35 mouse cellular contexts compared by ENCODE assay signal in the genomic region with DNA sequence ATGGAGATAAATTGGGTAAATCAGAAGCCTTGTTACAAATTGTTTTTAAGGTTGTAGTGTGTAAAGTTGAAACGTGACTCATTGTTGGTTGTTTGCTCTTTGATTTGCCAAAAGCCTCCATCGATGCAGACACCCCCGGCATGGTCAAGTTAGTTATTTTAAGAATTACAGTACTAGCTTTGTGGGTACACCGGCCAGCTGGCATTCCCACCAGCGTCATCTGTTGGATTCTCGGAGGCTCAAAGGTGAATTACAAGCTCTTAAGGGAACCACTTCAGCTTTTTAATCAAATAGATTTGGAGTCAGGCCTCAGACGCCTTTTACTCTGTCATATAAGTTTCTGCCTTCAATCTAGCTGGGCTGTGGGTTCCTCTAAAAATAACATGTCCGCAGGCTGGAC. TPM values are rescaled to one million over a fixed set of nuclear protein-coding genes. Genes with fewer than 3 reads are reported as not detected.
DNase-seq lines count a peak whose midpoint lies in the region; ATAC-seq and TF ChIP-seq lines count a peak whose summit lies in the region.
"Had no signal": no experiment of that assay in that cellular context is flagged by ENCODE, and none has a peak within 500 bp of the region (broad histone marks: within the 10 kb centered on the region; RNA-seq: fewer than 3 reads in every experiment).

No protein-coding gene starts in this region.

- no peak overlapping the region for H3K9ac ChIP-seq in hindbrain, embryonic 14.5 days
- no peak overlapping the region for H3K9ac ChIP-seq in hindbrain, embryonic 11.5 days (ENCODE audit: low read depth, low read length)
- H3K9ac ChIP-seq in midbrain, postnatal 0 days (replicated peaks; ENCODE audit: low read length, poor library complexity, severe bottlenecking), result no peak overlapping the region
- H3K9ac ChIP-seq in midbrain, embryonic 14.5 days (replicated peaks; ENCODE audit: low read length), result no peak overlapping the region
- H3K9ac ChIP-seq in kidney, embryonic 16.5 days (replicated peaks; ENCODE audit: low read length), result no peak overlapping the region
- H3K9ac ChIP-seq: embryonic facial prominence, embryonic 13.5 days; forebrain, embryonic 15.5 days; heart, embryonic 12.5 days; intestine, embryonic 15.5 days; limb, embryonic 12.5 days; lung, embryonic 15.5 days had no signal

- DNase-seq in cerebellum, postnatal 14 days, result peak; percentile 59 to 67
- no peak for DNase-seq in cerebellum, adult 18-20 months
- no peak for DNase-seq in hindbrain, embryonic 14.5 days (ENCODE audit: low spot score)
- DNase-seq in hindbrain, embryonic 11.5 days (ENCODE audit: low spot score), result no peak
- no peak for DNase-seq in midbrain, postnatal 0 days (ENCODE audit: low spot score)
- DNase-seq in midbrain, embryonic 14.5 days, result no peak
- DNase-seq: adrenal gland, postnatal 10 days; cerebellum, adult 11 months; heart, adult 2 months; kidney, adult 2 months; kidney, postnatal 4 days; right cerebral cortex, postnatal 4 days; thymus, adult 18-20 months; thymus, postnatal 36 days had no signal

- WGBS in hindbrain, embryonic 14.5 days, result 73% methylated on average over 8 of the region's 8 CpGs
- 89% methylated on average over 8 of the region's 8 CpGs for WGBS in hindbrain, embryonic 11.5 days
- WGBS in midbrain, postnatal 0 days, result 76% methylated on average over 8 of the region's 8 CpGs
- 84% methylated on average over 8 of the region's 8 CpGs for WGBS in midbrain, embryonic 14.5 days
- 85% methylated on average over 8 of the region's 8 CpGs for WGBS in kidney, embryonic 16.5 days

- H3K4me2 ChIP-seq in hindbrain, embryonic 14.5 days (replicated peaks), result 0 out of 2 replicates have a peak overlapping the region, but pooled peaks have one; percentile 94
- no peak overlapping the region for H3K4me2 ChIP-seq in hindbrain, embryonic 11.5 days (replicated peaks; ENCODE audit: low read depth, low read length)
- H3K4me2 ChIP-seq in midbrain, postnatal 0 days (ENCODE audit: low read depth, low read length, poor library complexity, severe bottlenecking), result peak overlapping the region; percentile 20; the same call in 1 of the 2 replicates
- no peak overlapping the region for H3K4me2 ChIP-seq in midbrain, embryonic 14.5 days (ENCODE audit: low read length)
- no peak overlapping the region for H3K4me2 ChIP-seq in kidney, embryonic 16.5 days (replicated peaks; ENCODE audit: low read depth, low read length)
- H3K4me2 ChIP-seq: embryonic facial prominence, embryonic 13.5 days; heart, embryonic 12.5 days; intestine, embryonic 15.5 days; limb, embryonic 12.5 days; lung, embryonic 15.5 days; midbrain, embryonic 11.5 days had no signal

- peaks cover 8% of the 10 kb centered on the region for H3K4me1 ChIP-seq in hindbrain, embryonic 14.5 days (replicated peaks; ENCODE audit: control insufficient read depth, insufficient read depth, low read length)
- peaks cover 4% of the 10 kb centered on the region; the same call in 1 of the 2 replicates for H3K4me1 ChIP-seq in hindbrain, embryonic 11.5 days (replicated peaks; ENCODE audit: control insufficient read depth, insufficient read depth, low read length)
- H3K4me1 ChIP-seq in midbrain, postnatal 0 days (ENCODE audit: insufficient read depth, low read length), result peaks cover 5% of the 10 kb centered on the region; the same call in 1 of the 2 replicates
- peaks cover 8% of the 10 kb centered on the region; the same call in 1 of the 2 replicates for H3K4me1 ChIP-seq in midbrain, embryonic 14.5 days (ENCODE audit: control insufficient read depth, insufficient read depth, low read length)
- peaks cover 7% of the 10 kb centered on the region; the same call in 1 of the 2 replicates for H3K4me1 ChIP-seq in kidney, embryonic 16.5 days (ENCODE audit: insufficient read depth, low read length)
- H3K4me1 ChIP-seq: lung, embryonic 15.5 days had no signal

- no peak for ATAC-seq in hindbrain, embryonic 14.5 days (ENCODE audit: low FRiP score)
- no peak for ATAC-seq in hindbrain, embryonic 11.5 days (ENCODE audit: low FRiP score)
- ATAC-seq in midbrain, postnatal 0 days (ENCODE audit: low FRiP score), result no peak
- no peak for ATAC-seq in midbrain, embryonic 14.5 days (ENCODE audit: low FRiP score, low TSS enrichment)
- no peak for ATAC-seq in kidney, embryonic 16.5 days (ENCODE audit: low FRiP score, low TSS enrichment)
- ATAC-seq: forebrain, embryonic 15.5 days; intestine, embryonic 15.5 days; Patski had no signal

- no peak overlapping the region for H3K27ac ChIP-seq in hindbrain, embryonic 14.5 days
- H3K27ac ChIP-seq in hindbrain, embryonic 11.5 days (ENCODE audit: low read depth, low read length), result no peak overlapping the region
- 0 out of 2 replicates have a peak overlapping the region, but pooled peaks have one; percentile 6 for H3K27ac ChIP-seq in midbrain, postnatal 0 days (ENCODE audit: low read depth, low read length)
- H3K27ac ChIP-seq in midbrain, embryonic 14.5 days (replicated peaks; ENCODE audit: low read depth, low read length), result no peak overlapping the region
- no peak overlapping the region for H3K27ac ChIP-seq in kidney, embryonic 16.5 days (ENCODE audit: low read length)
- H3K27ac ChIP-seq: embryonic facial prominence, embryonic 13.5 days; forebrain, embryonic 10.5 days; forebrain, embryonic 15.5 days; heart, adult 2 months; intestine, embryonic 15.5 days; kidney, postnatal 0 days; limb, embryonic 12.5 days; lung, embryonic 15.5 days; stomach, postnatal 0 days had no signal

- no peaks in the 10 kb centered on the region for H3K9me3 ChIP-seq in hindbrain, embryonic 14.5 days (ENCODE audit: control insufficient read depth, low read length)
- no peaks in the 10 kb centered on the region for H3K9me3 ChIP-seq in hindbrain, embryonic 11.5 days (ENCODE audit: control insufficient read depth, low read length)
- H3K9me3 ChIP-seq in midbrain, postnatal 0 days (ENCODE audit: low read length), result no peaks in the 10 kb centered on the region
- H3K9me3 ChIP-seq in midbrain, embryonic 14.5 days (ENCODE audit: control insufficient read depth, low read length), result no peaks in the 10 kb centered on the region
- no peaks in the 10 kb centered on the region for H3K9me3 ChIP-seq in kidney, embryonic 16.5 days (ENCODE audit: low read length)
- H3K9me3 ChIP-seq: embryonic facial prominence, embryonic 13.5 days; forebrain, embryonic 10.5 days; forebrain, embryonic 15.5 days; heart, embryonic 12.5 days; intestine, embryonic 15.5 days; limb, embryonic 12.5 days; lung, embryonic 15.5 days had no signal

- no peak for TF ChIP-seq CTCF in midbrain, postnatal 0 days (IDR thresholded peaks at IDR 0.05)

- no peak overlapping the region for H3K4me3 ChIP-seq in hindbrain, embryonic 14.5 days (replicated peaks; ENCODE audit: low read length)
- no peak overlapping the region for H3K4me3 ChIP-seq in hindbrain, embryonic 11.5 days (ENCODE audit: low read depth, low read length)
- H3K4me3 ChIP-seq in midbrain, postnatal 0 days (ENCODE audit: low read depth, low read length), result peak overlapping the region; percentile 47; the same call in 1 of the 2 replicates
- no peak overlapping the region for H3K4me3 ChIP-seq in midbrain, embryonic 14.5 days (replicated peaks; ENCODE audit: low read depth, low read length)
- no peak overlapping the region for H3K4me3 ChIP-seq in kidney, embryonic 16.5 days (ENCODE audit: low read length)
- H3K4me3 ChIP-seq: embryonic facial prominence, embryonic 13.5 days; forebrain, embryonic 10.5 days; heart, adult 2 months; heart, embryonic 12.5 days; intestine, embryonic 15.5 days; limb, embryonic 12.5 days; lung, embryonic 15.5 days had no signal

- peaks cover 31% of the 10 kb centered on the region for H3K27me3 ChIP-seq in hindbrain, embryonic 14.5 days (ENCODE audit: control insufficient read depth, insufficient read depth, low read length)
- peaks cover 22% of the 10 kb centered on the region for H3K27me3 ChIP-seq in hindbrain, embryonic 11.5 days (ENCODE audit: control insufficient read depth, insufficient read depth, low read length)
- peaks cover 4% of the 10 kb centered on the region; the same call in 1 of the 2 replicates for H3K27me3 ChIP-seq in midbrain, postnatal 0 days (ENCODE audit: insufficient read depth, low read length)
- H3K27me3 ChIP-seq in midbrain, embryonic 14.5 days (ENCODE audit: control insufficient read depth, insufficient read depth, low read length), result peaks cover 42% of the 10 kb centered on the region
- H3K27me3 ChIP-seq in kidney, embryonic 16.5 days (ENCODE audit: insufficient read depth, low read length), result peaks cover 35% of the 10 kb centered on the region

- no peaks in the 10 kb centered on the region for H3K36me3 ChIP-seq in hindbrain, embryonic 14.5 days (replicated peaks; ENCODE audit: control insufficient read depth, insufficient read depth)
- no peaks in the 10 kb centered on the region for H3K36me3 ChIP-seq in hindbrain, embryonic 11.5 days (ENCODE audit: control insufficient read depth, insufficient read depth, low read length)
- H3K36me3 ChIP-seq in midbrain, postnatal 0 days (ENCODE audit: insufficient read depth, low read length), result no peaks in the 10 kb centered on the region
- no peaks in the 10 kb centered on the region for H3K36me3 ChIP-seq in midbrain, embryonic 14.5 days (ENCODE audit: control insufficient read depth, insufficient read depth, low read length)
- no peaks in the 10 kb centered on the region for H3K36me3 ChIP-seq in kidney, embryonic 16.5 days (ENCODE audit: insufficient read depth, low read length)
- H3K36me3 ChIP-seq: embryonic facial prominence, embryonic 13.5 days; forebrain, embryonic 10.5 days; forebrain, embryonic 15.5 days; G1E; heart, embryonic 12.5 days; intestine, embryonic 15.5 days; limb, embryonic 12.5 days; lung, embryonic 15.5 days had no signal

RNA-seq across cellular contexts. Expression of a gene that starts 1.9 kb away (rescaled TPM):
- polyA plus RNA-seq in hindbrain, embryonic 14.5 days (2014; fragmentation: Nextera tagmentation; extraction: Ambion mirVana), result 64.0 and 78.9 TPM in 2 replicates
- polyA plus RNA-seq in hindbrain, embryonic 11.5 days (2014; fragmentation: Nextera tagmentation; extraction: Ambion mirVana), result 0.73 and 0.91 TPM in 2 replicates
- 162 and 233 TPM in 2 replicates for total RNA-seq in midbrain, postnatal 0 days (2014; rRNA removed)
- 109 and 115 TPM in 2 replicates for polyA plus RNA-seq in midbrain, postnatal 0 days (2015; fragmentation: Nextera tagmentation; extraction: Ambion mirVana)
- 15.0 and 25.9 TPM in 2 replicates for polyA plus RNA-seq in midbrain, embryonic 14.5 days (2014; fragmentation: Nextera tagmentation; extraction: Ambion mirVana)
- polyA plus RNA-seq in kidney, embryonic 16.5 days (2015; fragmentation: Nextera tagmentation; extraction: Ambion mirVana), result 0.09 and 0.13 TPM in 2 replicates
- total RNA-seq: common myeloid progenitor, adult 5-6 weeks; heart, adult 2 months; hematopoietic stem cell, adult 5-6 weeks; liver, adult 2 months; megakaryocyte progenitor cell, adult 5-6 weeks; monocyte, adult 5-6 weeks had no signal
- polyA plus RNA-seq: G1E; heart, adult 2 months; heart, embryonic 12.5 days; heart, postnatal 0 days; kidney, adult 2 months; liver, adult 2 months; liver, embryonic 16.5 days; Patski; spleen, adult 2 months had no signal

Comparison
In these comparisons a context has a peak if more than half of its experiments do, and no peak if none do; other contexts are left out.
1. DNase-seq: peak in cerebellum, postnatal 14 days (2 of 2); none in cerebellum, adult 18-20 months (0 of 2), hindbrain, embryonic 14.5 days (single experiment), hindbrain, embryonic 11.5 days (single experiment), midbrain, postnatal 0 days (single experiment) and midbrain, embryonic 14.5 days (single experiment).
2. H3K4me2 ChIP-seq: peak in hindbrain, embryonic 14.5 days (single experiment) and midbrain, postnatal 0 days (single experiment); none in hindbrain, embryonic 11.5 days (single experiment), midbrain, embryonic 14.5 days (single experiment) and kidney, embryonic 16.5 days (single experiment).